Mouse (Mus musculus) intestine, embryonic 14.5 days (tissue): ENCODE data around the gene Nmur2. TPM values are rescaled to one million over a fixed set of nuclear protein-coding genes. Genes with fewer than 3 reads are reported as not detected.

ENCODE experiments used
- ATAC-seq: fragments of 200-750 bp; cut with Nextera tagmentation; replicated peaks from 2 replicates; pipeline ENCODE4 v1.8.0; 2017; ENCODE audit warnings: low read depth, moderate number of reproducible peaks, moderate TSS enrichment, moderate library complexity; ENCODE audit not compliant: low FRiP score, low TSS enrichment
- DNase-seq: peaks from one replicate; pipeline ENCODE4 v3.0.0-alpha.2; 2018; ENCODE audit warnings: low spot score
- H3K27ac ChIP-seq: fragments of 300-500 bp; sonication (generic); 2 replicates; pipeline ENCODE4 v1.5.1; 2014; ENCODE audit warnings: low read depth, mild to moderate bottlenecking, control low read depth
- H3K27me3 ChIP-seq: fragments of 300-500 bp; sonication (generic); replicated peaks from 2 replicates; pipeline ENCODE4 v1.6.1; 2014; ENCODE audit warnings: low read length, control low read depth; ENCODE audit not compliant: control insufficient read depth, insufficient read depth
- H3K36me3 ChIP-seq: fragments of 300-500 bp; sonication (generic); 2 replicates; pipeline ENCODE4 v1.6.1; 2014; ENCODE audit warnings: low read length, control low read depth; ENCODE audit not compliant: control insufficient read depth, insufficient read depth
- H3K4me1 ChIP-seq: fragments of 300-500 bp; sonication (generic); replicated peaks from 2 replicates; pipeline ENCODE4 v1.6.1; 2014; ENCODE audit warnings: low read length, control low read depth, mixed read lengths; ENCODE audit not compliant: control insufficient read depth, insufficient read depth
- H3K4me2 ChIP-seq: fragments of 300-500 bp; sonication (generic); 2 replicates; pipeline ENCODE4 v1.6.1; 2014; ENCODE audit warnings: low read length
- H3K4me3 ChIP-seq: fragments of 300-500 bp; sonication (generic); 2 replicates; pipeline ENCODE4 v1.5.1; 2014; ENCODE audit warnings: low read depth, low read length, control low read depth, mixed read lengths
- H3K9ac ChIP-seq: fragments of 300-500 bp; sonication (generic); 2 replicates; pipeline ENCODE4 v1.6.1; 2014; ENCODE audit warnings: mild to moderate bottlenecking, low read length
- H3K9me3 ChIP-seq: fragments of 300-500 bp; sonication (generic); 2 replicates; pipeline ENCODE4 v1.6.1; 2016; ENCODE audit warnings: low read length, control low read depth; ENCODE audit not compliant: control insufficient read depth
- WGBS: fragments of 180-500 bp; shearing (Covaris S2); extraction: QIAGEN DNeasy Blood & Tissue Kit; methylation state at CpG from one replicate; pipeline ENCODE4 v1.1.7; 2014; 5-methylcytosine and 5-hydroxymethylcytosine counted together
- polyA plus RNA-seq: library from polyadenylated mRNA; unstranded; fragments of >200 nt; fragmentation: Nextera tagmentation; extraction: Ambion mirVana; gene quantifications from 2 replicates; pipeline ENCODE4 v1.2.1, GENCODE M21; 2014

The Nmur2 gene
- polyA plus RNA-seq, 1 experiment from 2014 or later, result 0.41 TPM

GRCm38 (mm10) chr11:56025746-56026570 lies 14.9 kb downstream of the Nmur2 start:
- Histone ChIP-seq H3K27me3 (no peaks in the 10 kb centered on the region), H3K36me3 (no peaks in the 10 kb centered on the region), H3K4me1 (no peaks in the 10 kb centered on the region), H3K4me3 (no peak overlapping the region), H3K27ac (no peak overlapping the region), H3K9me3 (no peaks in the 10 kb centered on the region), H3K4me2 (no peak overlapping the region), H3K9ac (no peak overlapping the region)
- no peak for ATAC-seq
- WGBS, result 82% methylated on average over 10 of the region's 10 CpGs
- no peak for DNase-seq

- ATAC-seq (no peak), DNase-seq (no peak)
- Histone ChIP-seq H3K27ac (no peak overlapping the region), H3K4me3 (no peak overlapping the region), H3K36me3 (no peaks in the 10 kb centered on the region), H3K9me3 (no peaks in the 10 kb centered on the region), H3K4me2 (no peak overlapping the region), H3K27me3 (no peaks in the 10 kb centered on the region), H3K4me1 (no peaks in the 10 kb centered on the region), H3K9ac (no peak overlapping the region)
- 50% methylated on average over 9 of the region's 9 CpGs for WGBS
These were observed 27.2 kb downstream of the Nmur2 start for GRCm38 (mm10) chr11:56013510-56014057.

- Histone ChIP-seq H3K9ac (no peak overlapping the region), H3K4me2 (no peak overlapping the region), H3K4me1 (no peaks in the 10 kb centered on the region), H3K4me3 (no peak overlapping the region), H3K9me3 (no peaks in the 10 kb centered on the region), H3K27me3 (no peaks in the 10 kb centered on the region), H3K36me3 (no peaks in the 10 kb centered on the region), H3K27ac (no peak overlapping the region)
- 69% methylated on average over 2 of the region's 2 CpGs for WGBS
- no peak for DNase-seq
- ATAC-seq, result no peak
These were observed 28.4 kb downstream of the Nmur2 start for GRCm38 (mm10) chr11:56012396-56012795.

DNA sequence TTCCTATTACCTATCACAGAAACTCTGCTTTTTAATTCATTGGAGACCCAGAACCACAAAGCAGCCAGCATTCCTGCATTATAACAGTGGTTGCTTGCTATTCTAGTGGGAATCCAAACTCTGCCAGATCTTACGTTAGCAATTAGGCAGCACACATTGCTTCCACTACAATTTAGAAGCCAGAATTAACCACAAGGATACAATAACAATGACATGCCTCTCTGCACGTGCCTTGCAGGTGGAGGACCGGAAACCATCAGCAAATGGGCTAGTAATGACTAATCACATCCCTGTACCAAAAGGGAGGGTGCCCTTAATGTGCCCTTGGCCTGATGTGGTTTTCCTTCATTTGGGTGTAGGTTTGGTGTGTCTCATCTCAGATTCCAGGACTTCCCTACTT lies 32.5 kb downstream of the Nmur2 start:
- ATAC-seq (no peak), DNase-seq (peak; percentile 10)
- no peaks in the 10 kb centered on the region for H3K27me3 ChIP-seq
- no peak overlapping the region for H3K4me2 ChIP-seq
- H3K4me3 ChIP-seq, result no peak overlapping the region
- no peaks in the 10 kb centered on the region for H3K9me3 ChIP-seq
- no peaks in the 10 kb centered on the region for H3K36me3 ChIP-seq
- no peaks in the 10 kb centered on the region for H3K4me1 ChIP-seq
- no peak overlapping the region for H3K9ac ChIP-seq
- WGBS, result 62% methylated on average over 3 of the region's 3 CpGs
- no peak overlapping the region for H3K27ac ChIP-seq

GRCm38 (mm10) chr11:55992799-55993198 lies 48.0 kb downstream of the Nmur2 start:
- ATAC-seq (no peak), DNase-seq (no peak)
- no peaks in the 10 kb centered on the region for H3K9me3 ChIP-seq
- WGBS, result 73% methylated on average over 1 of the region's 1 CpGs
- no peaks in the 10 kb centered on the region for H3K27me3 ChIP-seq
- no peak overlapping the region for H3K4me2 ChIP-seq
- H3K4me3 ChIP-seq, result no peak overlapping the region
- no peaks in the 10 kb centered on the region for H3K36me3 ChIP-seq
- no peak overlapping the region for H3K9ac ChIP-seq
- H3K27ac ChIP-seq, result no peak overlapping the region
- no peaks in the 10 kb centered on the region for H3K4me1 ChIP-seq

- Histone ChIP-seq H3K9me3 (no peaks in the 10 kb centered on the region), H3K27me3 (no peaks in the 10 kb centered on the region), H3K4me3 (no peak overlapping the region), H3K36me3 (no peaks in the 10 kb centered on the region), H3K4me1 (no peaks in the 10 kb centered on the region), H3K4me2 (no peak overlapping the region), H3K27ac (no peak overlapping the region), H3K9ac (no peak overlapping the region)
- ATAC-seq (no peak), DNase-seq (no peak)
- WGBS, result 69% methylated on average over 3 of the region's 3 CpGs
These were observed 48.7 kb downstream of the Nmur2 start for GRCm38 (mm10) chr11:55992148-55992547.

- ATAC-seq, result no peak; the same call in 1 of the 2 replicates
- DNase-seq, result peak; percentile 71
- H3K4me3 ChIP-seq, result no peak overlapping the region
- 11% methylated on average over 8 of the region's 8 CpGs for WGBS
- no peak overlapping the region for H3K4me2 ChIP-seq
- no peak overlapping the region for H3K9ac ChIP-seq
- no peaks in the 10 kb centered on the region for H3K9me3 ChIP-seq
- no peaks in the 10 kb centered on the region for H3K27me3 ChIP-seq
- H3K36me3 ChIP-seq, result no peaks in the 10 kb centered on the region
- no peaks in the 10 kb centered on the region for H3K4me1 ChIP-seq
- no peak overlapping the region for H3K27ac ChIP-seq
These were observed 49.2 kb downstream of the Nmur2 start for GRCm38 (mm10) chr11:55991505-55992066.

GRCm38 (mm10) chr11:55984643-55985042 lies 56.2 kb downstream of the Nmur2 start:
- H3K9me3 ChIP-seq, result no peaks in the 10 kb centered on the region
- no peak overlapping the region for H3K27ac ChIP-seq
- ATAC-seq, result no peak
- H3K27me3 ChIP-seq, result no peaks in the 10 kb centered on the region
- 59% methylated on average over 3 of the region's 3 CpGs for WGBS
- no peaks in the 10 kb centered on the region for H3K4me1 ChIP-seq
- no peak overlapping the region for H3K4me2 ChIP-seq
- H3K4me3 ChIP-seq, result no peak overlapping the region
- no peak overlapping the region for H3K9ac ChIP-seq
- H3K36me3 ChIP-seq, result no peaks in the 10 kb centered on the region
- DNase-seq, result no peak
